Mouse (Mus musculus): Measurements from ENCODE around the gene Lnx1.

Gene Lnx1

GRCm38 (mm10) chr5:74702766-74703165, at the start of gene Lnx1:
Gene Lnx1 (minus strand): TSS chr5:74702912.
- DNase-seq (ENCODE audit: low read depth, low spot score), result no peak

- no peak for DNase-seq (ENCODE audit: low read depth, low spot score)
These were observed 47.8 kb upstream of the Lnx1 start for GRCm38 (mm10) chr5:74750501-74750900.

GRCm38 (mm10) chr5:74747476-74747875, 44.8 kb upstream of the Lnx1 start:
- no peak for DNase-seq (ENCODE audit: low read depth, low spot score)

GRCm38 (mm10) chr5:74740951-74741350, 38.2 kb upstream of the Lnx1 start:
- no peak for DNase-seq (ENCODE audit: low read depth, low spot score)

- DNase-seq (ENCODE audit: low read depth, low spot score), result peak; percentile 14
These were observed 36.7 kb upstream of the Lnx1 start for GRCm38 (mm10) chr5:74739435-74739834.

- peak; percentile 43 for DNase-seq (ENCODE audit: low read depth, low spot score)
These were observed 35.6 kb upstream of the Lnx1 start for GRCm38 (mm10) chr5:74738312-74738711.

- DNase-seq (ENCODE audit: low read depth, low spot score), result peak; percentile 35
These were observed 31.3 kb upstream of the Lnx1 start for GRCm38 (mm10) chr5:74733885-74734558.

GRCm38 (mm10) chr5:74732613-74733012, 29.9 kb upstream of the Lnx1 start:
- no peak for DNase-seq (ENCODE audit: low read depth, low spot score)

- DNase-seq (ENCODE audit: low read depth, low spot score), result no peak
These were observed 27.9 kb upstream of the Lnx1 start for GRCm38 (mm10) chr5:74730601-74731000.

GRCm38 (mm10) chr5:74729567-74729966, 26.9 kb upstream of the Lnx1 start:
- no peak for DNase-seq (ENCODE audit: low read depth, low spot score)

GRCm38 (mm10) chr5:74728186-74728585, 25.5 kb upstream of the Lnx1 start:
- DNase-seq (ENCODE audit: low read depth, low spot score), result no peak

GRCm38 (mm10) chr5:74727319-74727718, 24.6 kb upstream of the Lnx1 start:
- DNase-seq (ENCODE audit: low read depth, low spot score), result no peak

GRCm38 (mm10) chr5:74725541-74725940, 22.8 kb upstream of the Lnx1 start:
- no peak for DNase-seq (ENCODE audit: low read depth, low spot score)

- DNase-seq (ENCODE audit: low read depth, low spot score), result no peak
These were observed 19.1 kb upstream of the Lnx1 start for GRCm38 (mm10) chr5:74721816-74722215.

- DNase-seq (ENCODE audit: low read depth, low spot score), result no peak
These were observed 17.9 kb upstream of the Lnx1 start for GRCm38 (mm10) chr5:74720661-74721060.

- no peak for DNase-seq (ENCODE audit: low read depth, low spot score)
These were observed 13.5 kb upstream of the Lnx1 start for GRCm38 (mm10) chr5:74716165-74716564.

- no peak for DNase-seq (ENCODE audit: low read depth, low spot score)
These were observed 10.1 kb upstream of the Lnx1 start for GRCm38 (mm10) chr5:74712811-74713210.

GRCm38 (mm10) chr5:74711988-74712387, 9.3 kb upstream of the Lnx1 start:
- no peak for DNase-seq (ENCODE audit: low read depth, low spot score)

GRCm38 (mm10) chr5:74711056-74711455, 8.3 kb upstream of the Lnx1 start:
- DNase-seq (ENCODE audit: low read depth, low spot score), result no peak

GRCm38 (mm10) chr5:74710181-74710580, 7.5 kb upstream of the Lnx1 start:
- DNase-seq (ENCODE audit: low read depth, low spot score), result no peak

- peak; percentile 91 for DNase-seq (ENCODE audit: low read depth, low spot score)
These were observed 1.7 kb upstream of the Lnx1 start for GRCm38 (mm10) chr5:74704460-74704790.

GRCm38 (mm10) chr5:74703741-74704459, 1.2 kb upstream of the Lnx1 start:
- DNase-seq (ENCODE audit: low read depth, low spot score), result peak; percentile 75

- no peak for DNase-seq (ENCODE audit: low read depth, low spot score)
These were observed 1.8 kb downstream of the Lnx1 start for GRCm38 (mm10) chr5:74700918-74701317.
